Mouse (Mus musculus) c-Kit-positive CD71-positive TER-119-positive erythroid progenitor cells, embryonic 14.5 days (primary cell): ENCODE results near the gene Gm20388.

ENCODE experiments used
- DNase-seq: peaks from one replicate; pipeline ENCODE4 v3.0.0-alpha.2; 2013; ENCODE audit warnings: low spot score

Gm20388 gene

GRCm38 (mm10) chr8:120167821-120168220 lies 257.2 kb downstream of the Gm20388 start:
- DNase-seq: no peak

GRCm38 (mm10) chr8:120169119-120169518 lies 258.5 kb downstream of the Gm20388 start:
- no peak for DNase-seq

- DNase-seq: no peak
These were observed 262.6 kb downstream of the Gm20388 start for GRCm38 (mm10) chr8:120173195-120173594.

- DNase-seq: no peak
These were observed 264.0 kb downstream of the Gm20388 start for GRCm38 (mm10) chr8:120174606-120175005.

GRCm38 (mm10) chr8:120176605-120177004 lies 266.0 kb downstream of the Gm20388 start:
- DNase-seq: no peak

GRCm38 (mm10) chr8:120177318-120178123 lies 266.9 kb downstream of the Gm20388 start, which contains the start of gene Fam92b:
Gene Fam92b (minus strand): TSS chr8:120177466.
- no peak for DNase-seq

- no peak for DNase-seq
These were observed 267.5 kb downstream of the Gm20388 start for GRCm38 (mm10) chr8:120178124-120178514.

GRCm38 (mm10) chr8:120179027-120179431 lies 268.4 kb downstream of the Gm20388 start:
- DNase-seq: peak; percentile 77

- DNase-seq: no peak
These were observed 269.9 kb downstream of the Gm20388 start for GRCm38 (mm10) chr8:120180445-120180970.

- no peak for DNase-seq
These were observed 270.6 kb downstream of the Gm20388 start for GRCm38 (mm10) chr8:120181274-120181673.

- DNase-seq: no peak
These were observed 271.3 kb downstream of the Gm20388 start for GRCm38 (mm10) chr8:120181861-120182414.

- DNase-seq: no peak
These were observed 273.7 kb downstream of the Gm20388 start for GRCm38 (mm10) chr8:120184366-120184765.

GRCm38 (mm10) chr8:120184850-120185792 lies 274.5 kb downstream of the Gm20388 start:
- no peak for DNase-seq

- no peak for DNase-seq
These were observed 275.8 kb downstream of the Gm20388 start for GRCm38 (mm10) chr8:120186454-120186853.

GRCm38 (mm10) chr8:120188510-120188909 lies 277.9 kb downstream of the Gm20388 start:
- no peak for DNase-seq

- no peak for DNase-seq
These were observed 278.8 kb downstream of the Gm20388 start for GRCm38 (mm10) chr8:120189440-120189839.

- DNase-seq: no peak
These were observed 279.6 kb downstream of the Gm20388 start for GRCm38 (mm10) chr8:120190107-120190809.

GRCm38 (mm10) chr8:120190810-120191413 lies 280.3 kb downstream of the Gm20388 start:
- DNase-seq: no peak

GRCm38 (mm10) chr8:120191633-120192032 lies 281.0 kb downstream of the Gm20388 start:
- no peak for DNase-seq

- no peak for DNase-seq
These were observed 281.5 kb downstream of the Gm20388 start for GRCm38 (mm10) chr8:120192118-120192517.

GRCm38 (mm10) chr8:120201351-120201750 lies 290.7 kb downstream of the Gm20388 start:
- no peak for DNase-seq
